Mouse (Mus musculus) stomach, embryonic 16.5 days (tissue): ENCODE measurements around the gene Frmd4b. TPM values are rescaled to one million over a fixed set of nuclear protein-coding genes. Genes with fewer than 3 reads are reported as not detected.
A peak's percentile ranks its signal among the peaks of the same experiment; 100 is the strongest.

Experiments
- ATAC-seq: fragments of 200-750 bp; cut with Nextera tagmentation; 2 replicates; pipeline ENCODE4 v1.8.0; 2017; ENCODE audit warnings: moderate number of reproducible peaks, moderate TSS enrichment; ENCODE audit not compliant: insufficient read depth, low FRiP score
- H3K27ac ChIP-seq: fragments of 300-500 bp; sonication (generic); 2 replicates; pipeline ENCODE4 v1.5.1; 2014; ENCODE audit warnings: low read length
- H3K27me3 ChIP-seq: fragments of 300-500 bp; sonication (generic); 2 replicates; pipeline ENCODE4 v1.6.1; 2014; ENCODE audit warnings: low read length, control low read depth, mixed read lengths; ENCODE audit not compliant: control insufficient read depth, insufficient read depth
- H3K36me3 ChIP-seq: fragments of 300-500 bp; sonication (generic); 2 replicates; pipeline ENCODE4 v1.6.1; 2014; ENCODE audit warnings: low read length; ENCODE audit not compliant: control insufficient read depth, insufficient read depth
- H3K4me1 ChIP-seq: fragments of 300-500 bp; sonication (generic); 2 replicates; pipeline ENCODE4 v1.6.1; 2014; ENCODE audit warnings: low read length, control low read depth, mixed read lengths; ENCODE audit not compliant: control insufficient read depth, insufficient read depth
- H3K4me2 ChIP-seq: fragments of 300-500 bp; sonication (generic); 2 replicates; pipeline ENCODE4 v1.6.1; 2014; ENCODE audit warnings: low read depth, low read length, mixed read lengths
- H3K4me3 ChIP-seq: fragments of 300-500 bp; sonication (generic); replicated peaks from 2 replicates; pipeline ENCODE4 v1.5.1; 2014; ENCODE audit warnings: mild to moderate bottlenecking, low read length
- H3K9ac ChIP-seq: fragments of 300-500 bp; sonication (generic); 2 replicates; pipeline ENCODE4 v1.6.1; 2014; ENCODE audit warnings: low read length
- H3K9me3 ChIP-seq: fragments of 300-500 bp; sonication (generic); replicated peaks from 2 replicates; pipeline ENCODE4 v1.6.1; 2016; ENCODE audit warnings: low read length, control low read depth; ENCODE audit not compliant: control insufficient read depth
- WGBS: fragments of 180-500 bp; shearing (Covaris S2); extraction: QIAGEN DNeasy Blood & Tissue Kit; methylation state at CpG from one replicate; pipeline ENCODE4 v1.1.7; 2014; 5-methylcytosine and 5-hydroxymethylcytosine counted together
- polyA plus RNA-seq: library from polyadenylated mRNA; unstranded; fragments of >200 nt; fragmentation: Nextera tagmentation; extraction: Ambion mirVana; gene quantifications from 2 replicates; pipeline ENCODE4 v1.2.1, GENCODE M21; 2015

Frmd4b gene
- polyA plus RNA-seq, 1 experiment from 2014 or later, result 17.5 TPM

DNA sequence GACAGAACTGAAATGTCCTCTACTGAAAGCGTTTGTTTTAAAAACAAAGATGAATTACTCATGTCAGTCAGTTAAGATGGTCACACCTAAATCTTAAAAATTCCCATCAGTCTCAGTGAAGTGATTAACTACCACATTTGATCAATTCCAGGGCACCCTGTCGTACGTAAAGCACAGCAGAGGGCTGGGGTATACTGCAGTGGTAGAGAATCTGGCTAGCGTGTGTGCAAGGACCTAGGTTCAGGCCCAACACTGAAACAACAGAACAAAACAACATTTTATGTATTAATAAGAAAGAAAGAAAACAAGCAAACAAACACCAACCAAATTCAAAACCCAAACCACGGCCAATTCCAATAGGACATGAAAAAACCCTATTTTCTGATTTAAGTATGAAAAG is 331.0 kb downstream of the Frmd4b start:
- no peak for ATAC-seq
- peaks cover 9% of the 10 kb centered on the region for H3K4me1 ChIP-seq
- H3K4me2 ChIP-seq, result no peak overlapping the region
- H3K27ac ChIP-seq, result no peak overlapping the region
- H3K4me3 ChIP-seq, result no peak overlapping the region
- WGBS, result 87% methylated on average over 5 of the region's 5 CpGs
- H3K9me3 ChIP-seq, result no peaks in the 10 kb centered on the region
- H3K36me3 ChIP-seq, result no peaks in the 10 kb centered on the region
- H3K27me3 ChIP-seq, result no peaks in the 10 kb centered on the region
- no peak overlapping the region for H3K9ac ChIP-seq

DNA sequence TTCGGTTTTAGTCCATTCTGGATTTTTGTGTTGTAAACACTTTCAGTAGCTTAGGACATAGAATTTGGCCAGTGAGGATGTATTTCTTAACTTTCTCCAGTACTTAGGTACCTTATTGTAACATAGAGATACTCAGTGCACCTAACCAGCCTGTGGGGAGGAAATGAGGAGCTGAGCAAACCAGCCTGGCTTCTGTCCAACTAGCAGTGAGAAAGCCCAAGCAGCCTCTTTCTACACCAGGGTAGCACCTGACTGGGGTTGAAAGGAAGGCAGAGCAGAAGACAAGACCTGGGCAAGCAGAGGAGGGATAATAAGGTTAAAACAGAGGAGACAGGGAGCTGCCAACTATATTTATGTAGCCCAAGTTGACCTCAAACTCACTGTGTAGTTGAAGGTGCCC is 333.7 kb downstream of the Frmd4b start:
- Histone ChIP-seq H3K9ac (no peak overlapping the region), H3K4me1 (peaks cover 10% of the 10 kb centered on the region; the same call in 1 of the 2 replicates), H3K27ac (no peak overlapping the region), H3K9me3 (no peaks in the 10 kb centered on the region), H3K27me3 (no peaks in the 10 kb centered on the region), H3K36me3 (no peaks in the 10 kb centered on the region), H3K4me3 (no peak overlapping the region), H3K4me2 (no peak overlapping the region)
- no peak for ATAC-seq
- WGBS, result 90% methylated on average over 1 of the region's 1 CpGs

DNA sequence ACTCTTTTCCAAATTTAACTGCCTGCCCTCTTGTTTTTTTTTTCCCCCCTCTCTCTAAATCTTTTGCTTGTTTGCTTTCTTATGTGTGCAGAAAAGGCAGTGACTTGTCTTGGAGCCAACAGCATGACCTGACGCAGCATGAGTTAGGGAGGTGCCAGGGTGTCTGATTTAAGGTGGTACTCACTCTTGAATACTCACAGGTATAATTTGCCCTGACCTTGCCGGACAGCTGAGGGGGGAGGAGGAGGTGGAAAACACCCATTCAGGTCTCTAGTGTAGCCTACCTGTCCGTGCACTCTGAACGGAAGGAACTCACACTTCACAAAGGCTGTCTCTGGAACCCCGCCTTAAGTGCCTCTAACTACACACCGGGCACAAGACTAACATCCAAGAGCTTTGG is 338.5 kb downstream of the Frmd4b start:
- Histone ChIP-seq H3K27me3 (no peaks in the 10 kb centered on the region), H3K9ac (no peak overlapping the region), H3K4me3 (no peak overlapping the region), H3K9me3 (no peaks in the 10 kb centered on the region), H3K4me1 (peaks cover 15% of the 10 kb centered on the region; the same call in 1 of the 2 replicates), H3K4me2 (peak overlapping the region; percentile 50), H3K36me3 (no peaks in the 10 kb centered on the region), H3K27ac (no peak overlapping the region)
- ATAC-seq, result peak; percentile 12; the same call in 1 of the 2 replicates
- 51% methylated on average over 6 of the region's 6 CpGs for WGBS

DNA sequence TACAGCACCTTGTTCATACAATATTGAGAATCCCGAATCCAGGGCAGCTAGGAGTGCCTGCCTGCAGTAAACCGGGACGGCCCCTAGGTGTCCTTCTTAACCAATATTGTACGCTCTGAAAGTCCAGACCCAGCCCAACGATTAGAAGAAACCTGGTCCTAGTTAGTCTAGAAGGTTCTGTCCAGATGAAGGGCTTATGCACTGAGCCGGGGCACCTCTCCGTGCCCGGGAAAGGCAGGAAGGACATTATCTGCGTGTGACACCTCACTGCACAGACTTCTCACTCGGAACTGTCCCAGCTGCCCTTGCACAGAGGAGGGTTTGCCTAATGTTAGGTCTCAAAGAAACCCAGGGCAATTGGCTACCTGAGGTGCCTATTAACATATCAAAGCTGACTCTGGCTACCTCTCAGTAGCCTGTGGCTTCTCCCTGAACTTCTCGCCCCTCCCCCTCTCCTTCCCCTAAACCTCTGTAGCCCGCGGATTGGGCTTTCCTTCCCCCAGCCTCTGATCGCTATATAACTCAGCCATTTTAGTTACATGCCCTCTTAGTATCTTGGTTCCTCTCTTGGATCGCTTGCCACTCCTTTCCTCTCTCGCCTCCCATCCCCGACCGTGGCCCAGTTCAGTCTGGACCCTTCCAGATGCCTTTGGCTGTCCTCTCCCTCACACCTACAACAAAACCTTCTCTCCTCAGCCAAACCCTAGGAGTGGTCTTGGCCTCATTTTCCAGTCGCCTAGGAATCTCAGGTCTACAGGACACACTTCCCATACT is 339.1 kb downstream of the Frmd4b start:
- Histone ChIP-seq H3K4me1 (peaks cover 15% of the 10 kb centered on the region; the same call in 1 of the 2 replicates), H3K36me3 (no peaks in the 10 kb centered on the region), H3K4me3 (peak overlapping the region; percentile 15), H3K9me3 (no peaks in the 10 kb centered on the region), H3K9ac (peak overlapping the region; percentile 8), H3K27me3 (no peaks in the 10 kb centered on the region), H3K27ac (no peak overlapping the region), H3K4me2 (peak overlapping the region; percentile 50)
- ATAC-seq, result peak; percentile 72
- WGBS, result 6% methylated on average over 19 of the region's 19 CpGs

DNA sequence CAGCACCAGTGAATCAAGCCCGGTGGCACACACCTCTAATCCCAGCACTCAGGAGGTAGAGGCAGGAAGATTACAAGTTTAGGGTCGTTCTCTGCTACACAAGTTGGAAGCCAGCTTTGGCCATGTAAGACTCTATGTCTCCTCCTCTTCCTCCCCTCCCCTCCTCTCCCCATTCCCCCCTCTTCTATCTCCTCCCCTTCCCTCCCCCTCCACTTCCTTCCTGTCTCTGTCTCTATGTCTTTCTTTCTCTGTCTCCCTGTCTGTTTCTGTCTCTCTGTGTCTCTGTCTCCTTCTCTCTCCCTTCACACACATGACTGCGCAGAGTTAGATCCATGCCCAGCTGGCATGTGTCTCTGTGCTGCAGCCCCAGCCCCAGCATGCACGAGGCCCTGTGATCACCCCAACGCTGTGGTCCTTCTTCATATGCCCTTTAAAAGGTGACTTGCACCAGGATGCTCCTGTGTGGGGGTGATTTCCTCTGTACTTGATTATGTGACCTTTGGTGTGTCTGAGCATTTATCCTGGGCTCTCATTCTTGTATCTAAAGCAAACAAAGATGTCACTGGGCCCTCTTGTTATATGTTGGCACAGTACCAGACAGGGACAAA is 340.3 kb downstream of the Frmd4b start:
- H3K4me3 ChIP-seq, result no peak overlapping the region
- H3K36me3 ChIP-seq, result no peaks in the 10 kb centered on the region
- H3K9ac ChIP-seq, result no peak overlapping the region
- no peak overlapping the region for H3K4me2 ChIP-seq
- H3K9me3 ChIP-seq, result no peaks in the 10 kb centered on the region
- H3K27me3 ChIP-seq, result no peaks in the 10 kb centered on the region
- peaks cover 15% of the 10 kb centered on the region; the same call in 1 of the 2 replicates for H3K4me1 ChIP-seq
- no peak overlapping the region for H3K27ac ChIP-seq
- WGBS, result 66% methylated on average over 5 of the region's 5 CpGs
- no peak for ATAC-seq

DNA sequence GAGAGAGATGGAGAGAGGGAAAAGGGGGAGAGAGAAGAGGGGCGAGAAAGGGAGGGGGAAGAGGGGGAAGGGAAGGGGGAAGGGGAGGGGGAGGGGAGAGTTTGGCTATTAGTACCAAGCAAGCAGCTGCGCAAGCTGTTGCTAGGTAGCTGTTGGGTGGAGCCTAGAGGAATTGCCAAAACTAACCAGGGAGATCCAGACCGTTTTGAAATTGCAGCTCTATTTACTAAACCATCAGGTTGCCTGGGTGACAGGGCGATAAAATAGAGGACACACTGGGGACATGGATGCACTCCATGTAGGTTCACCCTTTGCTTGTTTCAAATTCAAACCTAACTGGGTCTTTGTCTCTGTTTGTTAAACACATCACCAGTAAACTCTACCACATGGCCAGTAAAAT is 341.0 kb downstream of the Frmd4b start:
- H3K4me1 ChIP-seq, result peaks cover 15% of the 10 kb centered on the region; the same call in 1 of the 2 replicates
- H3K4me2 ChIP-seq, result no peak overlapping the region
- no peak for ATAC-seq
- whole genome bisulfite sequencing, result 41% methylated on average over 4 of the region's 4 CpGs
- no peaks in the 10 kb centered on the region for H3K9me3 ChIP-seq
- H3K36me3 ChIP-seq, result no peaks in the 10 kb centered on the region
- H3K27ac ChIP-seq, result no peak overlapping the region
- H3K4me3 ChIP-seq, result no peak overlapping the region
- no peaks in the 10 kb centered on the region for H3K27me3 ChIP-seq
- H3K9ac ChIP-seq, result no peak overlapping the region

DNA sequence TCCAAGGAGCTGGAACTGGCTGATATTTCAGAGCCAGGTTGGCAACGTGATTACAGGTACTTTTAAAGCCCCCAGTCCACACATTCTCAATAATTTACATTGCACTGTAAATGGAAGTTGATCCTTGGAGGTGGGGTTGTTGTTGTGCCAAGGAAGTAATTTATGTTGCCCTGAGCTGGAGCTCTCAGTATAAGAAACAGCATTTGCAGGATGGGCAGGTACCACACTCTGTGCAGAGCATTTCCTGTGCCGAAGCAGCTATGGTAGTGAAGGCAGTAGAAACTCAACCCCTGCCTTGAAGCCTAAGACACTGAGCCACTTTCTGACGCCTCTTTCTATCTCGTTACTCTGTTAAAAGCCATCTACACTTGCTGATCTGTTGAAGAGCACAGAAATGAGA is 341.6 kb downstream of the Frmd4b start:
- no peak overlapping the region for H3K4me3 ChIP-seq
- no peak for ATAC-seq

DNA sequence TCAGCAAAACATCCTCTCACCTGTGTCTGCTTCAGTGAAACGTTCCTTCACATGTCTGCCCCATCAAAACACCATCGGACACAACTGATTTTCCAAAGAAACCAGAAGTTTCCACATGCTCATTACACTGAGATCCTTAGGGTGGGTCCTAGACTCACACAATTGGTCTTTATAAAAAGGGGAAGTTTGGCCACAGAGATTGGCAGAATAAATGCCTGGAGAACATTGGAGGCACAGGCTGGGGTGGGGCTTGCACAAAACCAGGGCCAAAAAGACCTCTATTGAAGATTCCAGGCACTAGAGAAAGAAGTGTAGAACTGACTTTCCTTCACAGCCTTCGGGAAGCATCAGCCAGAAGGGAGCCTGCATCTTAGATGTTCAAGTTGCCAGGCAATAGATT is 343.6 kb downstream of the Frmd4b start:
- Histone ChIP-seq H3K9ac (no peak overlapping the region), H3K36me3 (no peaks in the 10 kb centered on the region), H3K27ac (no peak overlapping the region), H3K4me1 (peaks cover 10% of the 10 kb centered on the region; the same call in 1 of the 2 replicates), H3K9me3 (no peaks in the 10 kb centered on the region), H3K4me2 (no peak overlapping the region), H3K27me3 (no peaks in the 10 kb centered on the region), H3K4me3 (no peak overlapping the region)
- no peak for ATAC-seq
- 79% methylated on average over 3 of the region's 3 CpGs for WGBS

More for the DNA sequence above, 341.6 kb downstream of the Frmd4b start:
- Histone ChIP-seq H3K9ac (no peak overlapping the region), H3K9me3 (no peaks in the 10 kb centered on the region), H3K27ac (no peak overlapping the region), H3K27me3 (no peaks in the 10 kb centered on the region), H3K4me2 (no peak overlapping the region), H3K4me1 (peaks cover 15% of the 10 kb centered on the region; the same call in 1 of the 2 replicates), H3K36me3 (no peaks in the 10 kb centered on the region)
- WGBS, result 59% methylated on average over 4 of the region's 4 CpGs

DNA sequence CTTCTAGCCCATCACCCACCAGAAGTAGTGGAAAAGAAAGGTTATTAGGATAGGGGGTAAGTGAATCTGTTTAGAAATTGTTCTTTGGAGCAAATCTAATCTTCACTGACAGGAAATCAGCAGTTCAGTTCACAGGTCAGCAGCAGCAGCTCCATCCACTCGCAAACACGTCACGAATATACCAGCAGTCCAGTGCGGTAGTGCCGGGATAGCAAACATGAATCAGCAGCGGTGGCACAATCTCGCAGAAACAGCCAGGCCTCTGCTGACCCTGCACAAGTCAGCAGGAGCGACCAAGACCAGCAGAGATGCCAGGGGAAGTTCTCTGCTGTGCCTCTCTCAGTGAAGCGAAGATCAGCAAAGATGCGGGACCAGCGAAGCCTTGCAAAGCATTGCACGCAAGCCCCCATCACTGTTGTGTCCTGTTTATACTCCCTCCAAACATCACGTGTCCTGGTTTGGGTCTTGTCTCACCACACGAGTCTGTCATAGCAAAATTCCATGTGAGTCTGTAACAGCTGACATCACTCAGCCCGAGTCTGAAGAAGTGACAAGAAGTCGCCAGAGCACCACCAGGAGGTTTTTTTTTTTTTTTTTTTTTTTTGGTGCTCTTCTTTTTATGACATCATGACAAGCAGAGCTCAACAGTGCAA is 344.2 kb downstream of the Frmd4b start:
- H3K27me3 ChIP-seq, result no peaks in the 10 kb centered on the region
- H3K27ac ChIP-seq, result no peak overlapping the region
- H3K9me3 ChIP-seq, result no peaks in the 10 kb centered on the region
- H3K4me1 ChIP-seq, result 0 out of 2 replicates have a peak, but pooled peaks cover 5% of the 10 kb centered on the region
- no peaks in the 10 kb centered on the region for H3K36me3 ChIP-seq
- H3K4me3 ChIP-seq, result no peak overlapping the region
- 65% methylated on average over 16 of the region's 16 CpGs for WGBS
- H3K9ac ChIP-seq, result no peak overlapping the region
- H3K4me2 ChIP-seq, result no peak overlapping the region
- ATAC-seq, result no peak
